Mouse (Mus musculus): ENCODE results near the gene Dmrta2.
A peak's percentile ranks its signal among the peaks of the same experiment; 100 is the strongest.

Gene Dmrta2

DNA sequence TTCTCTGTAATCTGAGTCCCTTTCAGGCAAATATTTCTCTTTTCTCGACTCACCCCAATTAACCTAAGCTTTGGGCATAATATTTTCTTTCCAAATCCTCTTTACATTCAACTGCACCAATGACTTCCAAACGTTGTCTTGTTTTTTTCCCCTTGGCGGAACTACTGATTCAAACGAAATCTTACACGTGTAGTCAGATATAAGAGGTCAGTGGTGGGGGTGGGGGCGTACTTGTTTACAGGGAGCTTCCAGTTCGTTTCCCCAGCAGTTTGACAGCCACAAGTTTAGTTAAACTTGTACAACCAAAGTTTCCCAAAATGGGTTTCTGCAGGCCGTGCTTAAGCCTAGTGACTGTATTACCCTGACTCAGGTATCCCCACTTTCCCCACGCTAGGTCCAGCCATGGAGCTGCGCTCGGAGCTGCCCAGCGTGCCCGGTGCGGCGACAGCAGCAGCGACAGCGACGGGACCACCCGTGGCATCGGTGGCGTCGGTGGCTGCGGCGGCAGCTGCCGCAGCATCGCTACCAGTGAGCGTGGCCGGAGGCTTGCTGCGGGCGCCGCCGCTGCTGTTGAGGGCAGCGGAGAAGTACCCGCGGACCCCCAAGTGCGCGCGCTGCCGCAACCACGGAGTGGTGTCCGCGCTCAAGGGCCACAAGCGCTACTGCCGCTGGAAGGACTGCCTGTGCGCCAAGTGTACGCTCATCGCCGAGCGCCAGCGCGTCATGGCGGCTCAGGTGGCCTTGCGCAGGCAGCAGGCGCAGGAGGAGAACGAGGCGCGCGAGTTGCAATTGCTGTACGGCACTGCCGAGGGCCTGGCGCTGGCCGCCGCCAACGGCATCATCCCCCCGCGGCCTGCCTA is 1.8 kb downstream of the Dmrta2 start:
- peak; percentile 38 to 48 for DNase-seq

GRCm38 (mm10) chr4:109980321-109981082 is 2.6 kb downstream of the Dmrta2 start:
- DNase-seq = peak; percentile 25 to 34

DNA sequence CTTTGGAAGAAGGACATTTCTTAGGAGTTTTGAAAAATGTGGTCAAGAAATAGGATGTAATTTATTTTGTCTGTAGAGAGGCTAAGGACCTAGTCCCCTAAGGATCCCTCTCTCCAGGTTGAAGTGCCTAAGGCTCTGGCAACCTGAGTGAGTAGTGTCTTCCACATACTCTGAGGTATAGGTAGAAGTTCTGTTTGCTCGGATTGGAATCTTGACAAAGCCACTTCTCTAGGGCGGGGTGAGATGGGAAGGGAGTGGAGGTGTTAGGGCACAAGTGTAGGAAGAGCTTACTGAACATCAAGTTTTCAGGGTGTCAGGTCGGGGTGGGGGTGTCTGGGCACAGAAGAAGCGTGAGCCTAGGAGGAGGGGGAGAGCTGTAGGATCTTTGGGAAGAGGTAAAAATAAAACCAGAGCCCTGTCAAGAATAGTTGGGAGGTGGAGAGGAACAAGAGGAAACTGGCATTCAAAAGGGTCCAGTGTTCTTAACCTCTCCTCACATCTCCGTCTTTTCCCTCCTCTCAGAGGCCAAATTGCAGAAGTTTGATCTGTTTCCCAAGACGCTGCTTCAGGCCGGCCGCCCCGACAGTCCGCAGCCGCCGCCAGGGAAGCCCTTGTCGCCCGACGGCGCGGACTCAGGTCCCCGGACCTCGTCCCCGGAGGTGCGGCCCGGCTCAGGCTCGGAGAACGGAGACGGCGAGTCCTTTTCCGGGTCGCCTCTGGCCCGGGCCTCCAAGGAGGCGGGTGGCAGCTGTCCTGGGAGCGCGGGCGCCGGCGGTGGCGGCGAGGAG is 3.4 kb downstream of the Dmrta2 start:
- DNase-seq = peak; percentile 27 to 37

- peak; percentile 37 to 49 for DNase-seq
These were observed 4.2 kb downstream of the Dmrta2 start for GRCm38 (mm10) chr4:109981871-109982680.

DNA sequence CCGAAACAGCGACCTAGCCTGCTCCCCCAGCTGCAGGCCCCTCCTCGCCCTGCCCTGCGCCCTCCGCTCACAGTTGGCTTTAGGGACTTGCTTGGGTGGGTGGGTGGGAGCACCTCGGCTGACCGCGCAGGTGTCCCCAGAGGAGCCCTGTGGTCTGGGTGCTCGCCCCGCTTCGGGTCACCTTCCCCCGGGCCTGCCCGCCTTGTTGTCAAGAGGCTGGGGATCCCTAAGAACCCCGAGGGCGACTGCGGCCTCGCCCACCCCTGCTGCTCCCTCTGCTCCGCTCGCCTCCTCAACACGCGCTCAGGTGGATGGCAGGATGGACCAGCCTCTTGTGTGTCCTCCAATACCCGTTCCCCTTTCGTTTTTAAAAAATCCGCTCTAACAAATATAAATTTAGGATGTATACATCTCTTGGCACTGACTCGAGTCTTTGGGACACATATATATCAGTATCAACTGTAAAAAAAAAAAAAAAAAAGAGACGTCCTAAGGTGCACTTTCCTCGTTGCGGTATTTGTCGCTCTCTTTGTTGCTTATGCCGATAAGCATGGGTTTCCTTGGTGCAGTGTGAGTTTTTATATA is 4.9 kb downstream of the Dmrta2 start:
- peak; percentile 25 to 35 for DNase-seq

- DNase-seq = peak; percentile 38 to 39
These were observed 5.6 kb downstream of the Dmrta2 start for GRCm38 (mm10) chr4:109983281-109984001.

DNA sequence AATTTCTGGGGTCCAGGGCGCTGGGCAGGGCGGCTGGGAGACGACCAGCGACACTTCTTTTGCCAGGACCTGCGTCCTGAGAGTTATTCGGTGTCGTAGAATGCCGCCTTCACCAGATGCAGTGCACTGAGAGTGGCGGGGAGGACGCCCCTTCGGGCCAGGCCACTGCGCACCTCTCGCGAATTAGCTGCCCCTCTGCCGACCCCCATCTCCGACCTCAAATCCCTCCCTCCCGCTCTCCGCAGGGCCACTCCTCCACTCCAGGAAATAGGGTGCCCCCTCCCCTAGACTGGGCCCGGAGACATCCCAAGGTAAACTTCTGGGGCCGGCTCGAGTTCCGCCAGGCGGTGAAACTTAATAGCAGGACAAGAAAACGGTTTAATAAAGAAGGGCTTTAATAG is 6.2 kb downstream of the Dmrta2 start:
- no peak for DNase-seq

- peak in 1 of 2 experiments; percentile 24 for DNase-seq
These were observed 6.9 kb downstream of the Dmrta2 start for GRCm38 (mm10) chr4:109984496-109985423.

DNA sequence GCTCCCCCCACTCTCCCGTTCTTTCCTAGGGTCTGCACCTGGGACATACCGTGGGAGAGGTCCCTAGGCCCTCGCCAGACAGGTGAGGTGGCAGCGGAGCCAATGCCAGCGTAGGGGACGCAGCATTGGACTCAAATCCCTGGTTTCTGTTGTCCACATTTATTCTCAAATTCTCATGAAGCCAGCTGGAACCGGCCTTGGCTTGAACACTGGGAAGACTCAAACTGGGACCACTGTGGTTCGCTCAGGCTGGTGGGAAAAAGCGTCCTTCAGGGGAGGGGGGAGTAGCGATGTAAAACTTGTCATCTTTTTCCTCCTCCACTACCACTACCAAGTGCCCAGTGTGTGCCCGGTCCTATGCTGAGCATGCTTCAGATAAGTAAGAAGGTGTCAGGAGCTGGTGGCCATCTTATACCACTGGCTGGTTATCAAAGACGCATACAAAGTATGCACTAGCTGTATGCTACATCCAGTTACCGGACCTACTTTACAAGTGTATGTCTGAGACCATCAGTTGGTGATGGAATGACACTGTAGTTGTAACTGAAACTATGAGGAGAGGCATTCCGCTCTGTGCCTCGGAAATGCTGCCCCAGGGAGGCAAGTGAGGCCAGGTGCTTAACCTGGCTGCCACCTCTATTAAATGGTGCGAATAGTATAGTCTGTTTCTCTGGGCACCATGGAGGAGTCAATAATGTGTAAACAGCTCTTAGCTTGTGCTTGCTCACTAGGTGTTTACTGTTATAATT is 7.7 kb downstream of the Dmrta2 start:
- peak in 1 of 2 experiments; percentile 16 for DNase-seq

GRCm38 (mm10) chr4:109986301-109986700 is 8.4 kb downstream of the Dmrta2 start:
- DNase-seq = no peak

DNA sequence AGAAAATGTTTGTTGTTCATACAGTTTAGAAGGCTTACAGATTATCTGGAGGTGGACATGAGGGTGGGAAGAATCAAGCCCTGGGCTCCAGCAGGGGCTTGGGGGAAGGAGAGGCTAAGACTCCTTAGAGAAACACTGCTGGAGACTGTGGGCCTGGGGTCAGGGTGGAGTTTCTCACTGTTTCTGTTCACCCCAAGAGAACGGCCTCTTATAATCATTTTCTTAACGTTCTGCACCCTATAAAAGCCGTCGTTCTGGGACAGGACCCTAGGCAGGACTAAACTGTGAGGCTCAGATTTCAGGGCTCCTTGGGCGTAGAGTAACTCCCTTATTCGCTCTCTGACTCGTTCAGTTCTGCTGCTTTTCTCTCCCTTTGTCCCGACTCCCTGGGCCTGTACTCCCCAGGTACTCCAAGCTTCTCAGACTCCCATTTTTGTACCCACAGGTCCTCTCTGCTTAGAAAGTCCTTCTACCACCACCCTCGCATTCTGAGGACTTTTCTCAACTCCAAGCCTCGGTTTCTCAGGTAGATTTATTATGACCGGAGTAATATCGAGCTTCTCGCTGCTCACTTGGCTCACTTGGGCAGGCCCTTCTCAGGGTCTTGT is 9.0 kb downstream of the Dmrta2 start:
- DNase-seq = no peak

DNA sequence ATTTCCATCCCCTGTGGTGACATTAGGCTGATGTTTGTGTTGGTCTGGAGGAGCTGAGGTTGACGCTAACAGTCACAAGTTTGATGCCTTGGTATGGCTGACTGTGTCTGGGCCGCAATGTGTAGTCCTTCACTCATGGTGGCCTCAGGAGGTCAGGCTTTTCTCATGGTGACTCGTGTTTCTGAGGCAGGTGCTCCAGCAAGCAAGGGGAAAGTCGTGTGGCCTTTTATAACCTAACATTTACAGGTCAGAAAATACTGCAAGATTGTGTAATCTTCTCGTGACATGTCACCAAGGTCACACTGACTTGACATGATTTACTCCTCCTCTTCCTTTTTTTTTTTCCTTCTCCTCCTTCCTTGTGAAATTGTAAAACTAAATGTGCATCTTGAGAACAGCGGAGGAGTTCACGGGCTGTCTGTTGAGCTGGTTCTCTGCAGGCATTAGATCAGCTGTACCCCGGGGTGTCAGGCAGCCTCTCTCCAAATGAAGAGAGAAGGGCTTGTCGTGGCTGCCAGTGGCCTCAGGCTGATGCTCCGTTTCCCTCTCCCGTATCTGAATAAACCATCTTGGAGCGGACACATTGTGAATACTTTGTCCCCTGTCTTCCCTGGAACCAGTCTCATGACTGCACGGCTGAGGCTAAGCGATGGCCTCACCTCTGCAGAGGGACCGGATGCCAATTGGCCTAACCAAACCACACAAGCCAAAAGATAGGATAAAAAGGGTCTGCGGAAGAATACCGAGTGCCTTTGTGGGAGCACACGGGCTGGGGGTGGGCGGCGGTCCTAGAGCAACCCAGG is 9.9 kb downstream of the Dmrta2 start:
- DNase-seq = no peak

GRCm38 (mm10) chr4:109988411-109988810 is 10.6 kb downstream of the Dmrta2 start:
- no peak for DNase-seq

DNA sequence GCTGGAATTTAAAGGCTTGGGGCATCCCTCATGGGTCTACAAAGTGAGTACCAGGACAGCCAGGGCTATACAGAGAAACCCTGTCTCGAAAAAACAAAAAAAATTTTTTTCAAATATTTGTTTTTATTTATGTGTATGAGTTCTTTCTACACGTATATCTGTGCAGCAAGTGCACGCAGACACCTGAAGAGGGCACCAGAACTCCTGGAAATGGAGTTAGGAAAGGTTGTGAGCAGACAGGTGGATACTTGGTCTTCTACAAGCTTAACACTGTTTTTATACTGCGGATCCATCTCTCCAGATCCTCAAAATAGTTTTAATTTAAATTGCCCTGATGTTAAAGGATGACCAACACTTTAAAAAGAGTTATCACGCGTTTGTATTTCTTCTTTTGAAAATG is 11.4 kb downstream of the Dmrta2 start:
- DNase-seq = peak; percentile 8 to 19

DNA sequence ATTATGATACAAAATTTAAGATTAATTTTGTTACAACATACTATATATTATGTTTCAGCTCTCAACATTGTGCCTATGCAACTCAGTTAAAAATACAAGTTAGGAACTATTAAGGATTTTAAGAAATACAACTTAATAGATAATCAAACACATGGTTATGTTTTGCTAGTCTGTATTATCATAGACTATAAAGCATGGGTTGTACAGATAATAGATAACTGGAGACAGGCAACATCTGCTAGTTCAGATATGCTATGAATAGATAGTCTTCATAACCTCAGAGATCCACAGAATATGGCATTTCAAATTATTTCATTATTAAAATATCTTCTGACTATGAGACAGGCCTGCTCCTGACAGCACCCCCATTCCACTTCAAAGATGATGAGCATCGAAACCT is 28.2 kb downstream of the Dmrta2 start:
- DNase-seq = no peak

GRCm38 (mm10) chr4:110019145-110019544 is 41.3 kb downstream of the Dmrta2 start:
- DNase-seq = peak in 1 of 2 experiments; percentile 31

DNA sequence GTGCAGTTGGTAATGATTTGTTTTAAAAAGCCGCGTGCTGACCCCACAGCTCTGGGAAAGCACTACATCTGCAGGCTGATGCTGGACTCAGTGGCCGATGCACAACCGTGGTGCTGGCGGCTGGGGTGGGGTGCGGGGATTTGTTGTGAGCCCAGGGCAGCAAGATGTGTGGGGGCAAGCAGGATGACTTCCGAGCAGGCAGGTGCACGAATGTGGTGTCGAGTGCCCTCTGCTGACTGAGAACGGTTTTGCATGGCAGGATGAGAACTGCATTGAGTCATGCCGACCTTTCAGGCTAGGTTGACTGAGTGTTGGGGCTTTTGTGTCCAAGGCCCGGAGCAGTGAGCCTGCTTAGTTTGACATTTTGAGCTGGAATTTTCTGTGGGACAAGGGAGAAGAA is 42.4 kb downstream of the Dmrta2 start:
- peak; percentile 91 to 95 for DNase-seq

All from cerebellum, postnatal 10 days (tissue).